Mouse (Mus musculus) erythroblast, embryonic 14.5 days (primary cell): ENCODE measurements around the gene Mcts2.

Experiments
- GATA1 ChIP-seq: IDR thresholded peaks from 2 replicates; pipeline ENCODE4 v1.6.1; 2012; ENCODE audit warnings: low read length, inconsistent platforms, mixed read lengths
- TAL1 ChIP-seq: IDR thresholded peaks from 3 replicates; pipeline ENCODE4 v1.6.1; 2012; ENCODE audit warnings: low read length, inconsistent platforms, mixed read lengths

DNA sequence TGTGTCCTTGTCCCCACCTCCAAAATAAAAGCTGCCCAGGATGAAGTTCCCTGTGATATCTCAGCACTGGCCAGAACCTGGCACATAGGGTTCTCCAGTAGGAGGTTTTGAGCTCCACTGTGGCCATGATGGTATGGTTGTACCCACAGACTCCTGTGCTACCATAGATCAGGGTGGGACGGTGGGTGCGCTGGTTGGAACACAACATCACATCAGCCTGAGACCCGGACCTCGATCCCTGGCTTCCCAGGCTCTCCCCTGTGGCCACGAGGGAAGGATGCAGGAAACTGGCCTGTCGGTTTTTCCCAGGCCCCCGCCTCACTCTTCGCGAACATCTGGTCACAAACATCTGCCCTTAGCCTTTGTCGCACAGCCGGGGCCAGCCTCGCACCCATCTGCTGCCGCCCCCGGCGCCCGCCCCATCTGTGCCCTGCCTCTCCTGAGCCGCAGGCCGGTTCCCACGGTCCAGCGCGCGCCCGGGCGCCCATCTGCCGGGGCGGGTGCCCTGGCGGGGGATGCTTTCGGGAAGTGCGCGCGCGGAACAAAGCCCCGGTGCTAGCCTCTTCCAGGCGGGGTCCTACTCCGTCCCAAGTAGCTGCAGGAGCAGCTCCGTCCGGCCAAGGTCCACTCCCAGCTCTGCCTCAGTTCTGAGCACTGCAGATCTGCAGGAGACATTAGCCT is 37.0 kb downstream of the Mcts2 start:
- no peak for TF ChIP-seq GATA1
- no peak for TF ChIP-seq TAL1
